Mouse (Mus musculus) forebrain, embryonic 14.5 days (tissue): ENCODE measurements around the gene Tmem203. TPM values are rescaled to one million over a fixed set of nuclear protein-coding genes. Genes with fewer than 3 reads are reported as not detected.
A peak's percentile ranks its signal among the peaks of the same experiment; 100 is the strongest.

Source experiments
- ATAC-seq: fragments of 200-750 bp; cut with Nextera tagmentation; 2 replicates; pipeline ENCODE4 v1.8.0; 2017; ENCODE audit warnings: mild to moderate bottlenecking, moderate library complexity
- DNase-seq: peaks from one replicate; pipeline ENCODE4 v3.0.0-alpha.2; 2015; ENCODE audit warnings: low spot score
- H3K27ac ChIP-seq: fragments of 300-500 bp; sonication (generic); 2 replicates; pipeline ENCODE4 v1.5.1; 2014; ENCODE audit warnings: low read depth, mild to moderate bottlenecking, control low read depth, low read length, moderate library complexity
- H3K27me3 ChIP-seq: fragments of 300-500 bp; sonication (generic); replicated peaks from 2 replicates; pipeline ENCODE4 v1.6.1; 2014; ENCODE audit warnings: low read length, control low read depth, mixed read lengths; ENCODE audit not compliant: control insufficient read depth, insufficient read depth
- H3K36me3 ChIP-seq: fragments of 300-500 bp; sonication (generic); 2 replicates; pipeline ENCODE4 v1.6.1; 2014; ENCODE audit warnings: low read length, control low read depth; ENCODE audit not compliant: control insufficient read depth, insufficient read depth
- H3K4me1 ChIP-seq: fragments of 300-500 bp; sonication (generic); 2 replicates; pipeline ENCODE4 v1.6.1; 2014; ENCODE audit warnings: antibody characterized with exemption, low read length, control low read depth; ENCODE audit not compliant: control insufficient read depth, insufficient read depth
- H3K4me2 ChIP-seq: fragments of 300-500 bp; sonication (generic); 2 replicates; pipeline ENCODE4 v1.6.1; 2014; ENCODE audit warnings: mild to moderate bottlenecking, control low read depth, low read length
- H3K4me3 ChIP-seq: fragments of 300-500 bp; sonication (generic); 2 replicates; pipeline ENCODE4 v1.5.1; 2014; ENCODE audit warnings: low read depth, low read length, control low read depth
- H3K9ac ChIP-seq: fragments of 300-500 bp; sonication (generic); 2 replicates; pipeline ENCODE4 v1.6.1; 2014; ENCODE audit warnings: mild to moderate bottlenecking, low read length, control low read depth, moderate library complexity
- H3K9me3 ChIP-seq: fragments of 300-500 bp; sonication (generic); replicated peaks from 2 replicates; pipeline ENCODE4 v1.6.1; 2016; ENCODE audit warnings: low read length, control low read depth, mixed read lengths; ENCODE audit not compliant: control insufficient read depth
- WGBS: fragments of 180-500 bp; shearing (Covaris S2); extraction: QIAGEN DNeasy Blood & Tissue Kit; methylation state at CpG from one replicate; pipeline ENCODE4 v1.1.7; 2014; 5-methylcytosine and 5-hydroxymethylcytosine counted together
- polyA plus RNA-seq: library from polyadenylated mRNA; unstranded; fragments of >200 nt; fragmentation: Nextera tagmentation; extraction: Ambion mirVana; gene quantifications from 2 replicates; pipeline ENCODE4 v1.2.1, GENCODE M21; 2014

Tmem203 gene
- polyA plus RNA-seq, 1 experiment from 2014 or later: 17.4 TPM

DNA sequence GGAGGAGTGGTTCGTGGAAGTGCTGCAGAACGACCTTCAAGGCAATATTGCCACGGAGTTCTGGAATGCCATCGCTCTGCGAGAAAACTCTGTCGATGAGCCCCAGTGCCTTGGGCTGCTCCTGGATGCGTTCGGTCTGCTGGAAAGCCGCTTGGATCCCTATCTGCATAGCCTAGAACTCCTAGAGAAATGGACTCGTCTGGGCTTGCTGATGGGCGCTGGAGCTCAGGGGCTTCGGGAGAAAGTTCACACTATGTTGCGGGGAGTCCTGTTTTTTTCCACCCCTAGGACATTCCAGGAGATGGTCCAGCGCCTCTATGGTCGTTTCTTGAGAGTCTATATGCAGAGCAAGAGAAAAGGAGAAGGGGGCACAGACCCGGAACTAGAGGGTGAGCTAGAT is 17.8 kb downstream of the Tmem203 start:
- peak overlapping the region; percentile 88 for H3K4me3 ChIP-seq
- WGBS: 43% methylated on average over 16 of the region's 16 CpGs
- no peak overlapping the region for H3K27ac ChIP-seq
- peak overlapping the region; percentile 84 for H3K9ac ChIP-seq
- H3K27me3 ChIP-seq: no peaks in the 10 kb centered on the region
- H3K4me2 ChIP-seq: peak overlapping the region; percentile 97
- no peak for DNase-seq
- H3K4me1 ChIP-seq: peaks cover 19% of the 10 kb centered on the region
- peaks cover 76% of the 10 kb centered on the region for H3K36me3 ChIP-seq
- no peak for ATAC-seq
- no peaks in the 10 kb centered on the region for H3K9me3 ChIP-seq

- peak; percentile 89 for DNase-seq
- peak; percentile 72 for ATAC-seq
Measured at GRCm38 (mm10) chr2:25278928-25279882, 24.0 kb downstream of the Tmem203 start.

GRCm38 (mm10) chr2:25285551-25285950 is 30.3 kb downstream of the Tmem203 start:
- peaks cover 27% of the 10 kb centered on the region for H3K27me3 ChIP-seq
- WGBS: 95% methylated on average over 2 of the region's 2 CpGs
- no peak overlapping the region for H3K9ac ChIP-seq
- H3K9me3 ChIP-seq: no peaks in the 10 kb centered on the region
- no peak overlapping the region for H3K4me3 ChIP-seq
- no peaks in the 10 kb centered on the region for H3K4me1 ChIP-seq
- H3K36me3 ChIP-seq: peaks cover 57% of the 10 kb centered on the region
- DNase-seq (no peak), ATAC-seq (no peak)
- no peak overlapping the region for H3K4me2 ChIP-seq
- H3K27ac ChIP-seq: no peak overlapping the region

More at GRCm38 (mm10) chr2:25278928-25279882, 24.0 kb downstream of the Tmem203 start:
- H3K4me3 ChIP-seq: no peak overlapping the region
- 57% methylated on average over 13 of the region's 13 CpGs for WGBS
- H3K27ac ChIP-seq: no peak overlapping the region
- no peaks in the 10 kb centered on the region for H3K4me1 ChIP-seq
- no peaks in the 10 kb centered on the region for H3K27me3 ChIP-seq
- H3K9me3 ChIP-seq: no peaks in the 10 kb centered on the region
- H3K9ac ChIP-seq: no peak overlapping the region
- peaks cover 97% of the 10 kb centered on the region for H3K36me3 ChIP-seq
- H3K4me2 ChIP-seq: no peak overlapping the region

- no peak for ATAC-seq
- Histone ChIP-seq H3K27ac (no peak overlapping the region), H3K9ac (no peak overlapping the region), H3K4me1 (no peaks in the 10 kb centered on the region), H3K9me3 (no peaks in the 10 kb centered on the region), H3K27me3 (peaks cover 35% of the 10 kb centered on the region), H3K4me3 (no peak overlapping the region), H3K4me2 (no peak overlapping the region), H3K36me3 (peaks cover 50% of the 10 kb centered on the region)
- no peak for DNase-seq
- WGBS: 86% methylated on average over 1 of the region's 1 CpGs
Measured at GRCm38 (mm10) chr2:25286314-25286713, 31.1 kb downstream of the Tmem203 start.

- peaks cover 44% of the 10 kb centered on the region for H3K36me3 ChIP-seq
- H3K9ac ChIP-seq: no peak overlapping the region
- ATAC-seq (no peak), DNase-seq (no peak)
- no peaks in the 10 kb centered on the region for H3K9me3 ChIP-seq
- no peak overlapping the region for H3K4me2 ChIP-seq
- no peak overlapping the region for H3K4me3 ChIP-seq
- H3K4me1 ChIP-seq: no peaks in the 10 kb centered on the region
- peaks cover 42% of the 10 kb centered on the region for H3K27me3 ChIP-seq
- 67% methylated on average over 7 of the region's 7 CpGs for WGBS
- no peak overlapping the region for H3K27ac ChIP-seq
Measured at GRCm38 (mm10) chr2:25286837-25287636, 31.8 kb downstream of the Tmem203 start.

DNA sequence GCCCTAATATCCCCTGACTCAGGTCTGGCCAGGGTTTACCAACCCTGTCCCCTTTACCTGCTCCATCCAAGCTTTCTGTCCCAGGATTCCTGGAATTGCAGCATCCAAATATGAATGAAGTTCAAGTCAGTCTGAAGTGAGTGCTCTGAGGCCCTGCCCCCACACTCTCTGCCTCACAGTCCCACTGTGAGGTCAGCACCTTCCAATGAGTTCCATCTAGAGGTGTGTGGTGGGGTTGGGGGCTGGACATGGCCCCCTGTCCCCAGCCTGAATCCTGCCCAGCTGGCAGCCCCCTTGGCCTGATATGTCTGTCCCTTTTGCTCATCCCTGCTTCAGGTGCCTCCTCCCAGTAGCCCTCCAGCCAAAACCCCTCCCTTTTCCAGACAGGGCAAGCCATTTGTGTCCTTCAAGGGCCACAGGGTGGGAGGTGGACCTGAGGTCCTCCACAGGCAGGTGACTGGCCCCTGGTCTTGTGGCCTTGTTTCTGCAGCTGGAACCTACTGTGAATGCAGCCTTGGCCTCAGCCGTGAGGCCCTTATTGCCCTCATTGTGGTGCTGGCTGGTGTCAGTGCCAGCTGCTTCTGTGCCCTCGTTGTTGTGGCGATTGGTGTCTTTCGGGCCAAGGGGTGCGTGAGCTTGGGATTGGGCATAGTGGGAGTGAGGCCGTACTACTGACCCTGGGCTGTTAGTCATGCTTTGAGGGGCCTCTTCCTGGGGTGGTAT is 32.8 kb downstream of the Tmem203 start, which contains the start of gene Tmem210:
TSS of gene Tmem210 (plus strand) at position 219 of the 723 bp plus-strand sequence.
- ATAC-seq (no peak), DNase-seq (no peak)
- Histone ChIP-seq H3K4me1 (no peaks in the 10 kb centered on the region), H3K4me2 (no peak within 1 kb of the TSS), H3K27ac (no peak within 1 kb of the TSS), H3K27me3 (peaks cover 53% of the 10 kb centered on the region), H3K9ac (no peak within 1 kb of the TSS), H3K4me3 (no peak within 1 kb of the TSS), H3K9me3 (no peaks in the 10 kb centered on the region), H3K36me3 (peaks cover 34% of the 10 kb centered on the region)
- WGBS: 90% methylated on average over 6 of the region's 6 CpGs

DNA sequence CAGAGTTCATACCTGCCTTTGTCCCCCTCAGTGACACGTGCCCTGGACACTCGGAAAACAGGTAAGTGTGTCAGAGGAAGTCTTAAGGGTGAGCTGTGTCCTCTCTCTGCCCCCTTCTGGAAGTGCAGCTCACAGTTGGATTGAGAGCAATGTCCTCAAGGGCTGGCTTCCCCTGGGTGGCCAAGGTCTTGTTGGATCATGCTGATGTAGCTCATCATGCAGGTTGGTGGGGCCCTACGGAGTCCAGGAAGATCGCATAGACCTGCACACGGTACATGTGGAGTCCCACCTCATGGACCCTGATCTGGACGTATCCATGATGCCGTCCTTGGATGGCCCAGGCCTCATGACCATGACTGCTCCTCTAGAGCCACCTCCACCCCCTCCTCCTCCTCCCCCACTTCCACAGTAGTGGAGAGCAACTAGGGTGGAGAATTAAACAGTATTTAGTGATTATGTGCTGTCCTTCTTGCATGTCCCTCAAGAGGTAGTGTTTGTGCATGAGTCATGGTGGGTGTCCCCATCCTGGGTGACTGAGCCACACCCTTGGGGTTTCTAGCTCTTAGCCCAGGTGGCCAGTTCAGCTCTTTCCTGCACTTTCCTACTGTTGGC is 33.6 kb downstream of the Tmem203 start:
- no peak overlapping the region for H3K9ac ChIP-seq
- DNase-seq (no peak), ATAC-seq (no peak)
- WGBS: 84% methylated on average over 7 of the region's 7 CpGs
- peaks cover 26% of the 10 kb centered on the region for H3K36me3 ChIP-seq
- no peaks in the 10 kb centered on the region for H3K4me1 ChIP-seq
- no peak overlapping the region for H3K4me3 ChIP-seq
- peaks cover 55% of the 10 kb centered on the region for H3K27me3 ChIP-seq
- no peak overlapping the region for H3K27ac ChIP-seq
- no peak overlapping the region for H3K4me2 ChIP-seq
- H3K9me3 ChIP-seq: no peaks in the 10 kb centered on the region

DNA sequence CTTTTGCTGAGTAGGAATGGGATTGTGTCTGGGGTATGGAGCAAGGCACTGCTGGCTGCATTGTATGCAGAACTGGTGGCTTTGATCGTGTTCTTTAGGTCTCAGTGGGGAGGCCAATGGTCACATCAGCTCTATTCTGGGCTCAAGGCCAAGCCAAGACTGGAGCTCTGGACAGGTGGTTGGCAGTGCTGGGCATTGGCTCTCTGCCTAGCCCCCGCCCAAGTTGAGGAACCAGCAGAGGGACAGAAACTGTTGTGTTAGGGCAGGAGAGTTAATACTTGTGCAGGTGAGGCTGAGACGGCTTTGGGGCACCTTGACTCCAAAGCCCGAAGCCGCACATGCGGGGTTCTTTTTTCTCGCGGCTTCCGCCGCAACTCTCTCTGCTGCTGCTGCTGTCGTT is 34.4 kb downstream of the Tmem203 start, which contains the start of gene Lrrc26:
TSS of gene Lrrc26 (plus strand) at position 265 of the 400 bp plus-strand sequence.
- 5% methylated on average over 11 of the region's 11 CpGs for WGBS
- Histone ChIP-seq H3K9me3 (no peaks in the 10 kb centered on the region), H3K27me3 (peaks cover 55% of the 10 kb centered on the region), H3K4me1 (no peaks in the 10 kb centered on the region), H3K4me2 (peak within 1 kb of the TSS; percentile 42), H3K27ac (no peak within 1 kb of the TSS), H3K36me3 (peaks cover 18% of the 10 kb centered on the region), H3K4me3 (peak within 1 kb of the TSS; percentile 20), H3K9ac (0 out of 2 replicates have a peak within 1 kb of the TSS, but pooled peaks have one; percentile 35)
- ATAC-seq (no peak), DNase-seq (peak; percentile 38)
